Mouse (Mus musculus): ENCODE data around the gene Naa10.

The Naa10 gene

DNA sequence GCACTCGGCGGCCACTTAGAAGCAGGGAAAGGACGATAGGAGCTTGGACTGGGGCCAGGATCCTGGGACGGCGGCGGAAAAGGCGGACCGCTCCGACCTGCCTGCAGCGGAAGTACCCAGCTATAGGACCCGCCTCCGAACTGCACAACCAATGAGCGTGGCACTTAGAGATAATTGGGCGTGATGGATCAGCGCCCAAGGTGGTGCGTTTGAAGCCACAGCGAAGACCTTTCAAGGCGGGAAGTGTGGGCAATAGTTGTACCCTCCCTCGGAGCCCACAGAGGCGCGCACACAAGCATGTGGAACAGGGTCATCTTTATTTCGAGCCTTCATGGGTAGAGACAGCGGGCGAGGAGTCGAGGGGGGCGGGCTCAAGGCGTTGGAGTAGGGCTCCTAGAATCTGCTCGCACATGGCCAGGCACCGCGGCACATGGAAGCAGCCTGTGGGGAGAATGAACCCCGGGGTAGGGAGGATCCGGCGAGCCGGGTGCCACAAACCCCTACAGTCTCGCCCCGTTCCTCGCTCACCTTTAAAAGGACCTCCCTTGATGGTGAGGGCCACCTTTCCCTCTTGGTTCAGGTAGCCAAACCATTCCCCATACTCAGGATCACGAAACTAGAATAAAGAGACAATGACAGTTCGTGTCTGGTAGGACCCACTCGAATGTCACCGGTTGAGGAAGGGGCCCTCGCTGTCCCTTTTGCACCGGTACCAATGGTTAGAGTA lies at the start of gene Naa10, which contains the start of gene Arhgap4:
Gene Naa10 (minus strand): TSS at position 122 of the 727 bp plus-strand sequence.
Gene Arhgap4 (minus strand): TSS at position 48 of the 727 bp plus-strand sequence.
- CTCF ChIA-PET: interaction anchor here (1.1 kb wide), 1 partner anchor 10 kb away, joined by 3 read pairs; no protein-coding TSS in a partner anchor

- CTCF ChIA-PET: interaction anchor here (0.8 kb wide), 1 partner anchor 13 kb away, joined by 3 read pairs; no protein-coding TSS in a partner anchor
Observed at GRCm38 (mm10) chrX:73970781-73971180, 49.0 kb upstream of the Naa10 start.

DNA sequence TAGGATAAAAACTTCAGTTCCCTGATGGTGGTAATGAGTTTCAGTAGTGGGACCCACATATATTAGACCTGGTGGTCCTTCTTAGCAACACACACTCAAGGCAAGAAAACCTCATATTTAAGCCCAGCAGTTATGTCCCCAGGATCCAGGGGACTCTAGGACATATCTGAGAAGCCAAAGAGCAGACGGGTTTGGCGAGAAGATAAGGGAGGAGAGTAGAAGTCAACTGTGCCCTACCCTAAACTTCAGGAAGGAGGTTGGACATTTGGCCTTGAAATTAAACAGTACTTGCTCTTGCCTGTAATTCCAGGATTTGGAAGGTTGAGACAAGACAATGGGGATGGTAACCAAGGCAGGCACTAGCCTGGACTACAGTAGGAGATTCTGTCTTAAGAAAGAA lies 48.0 kb upstream of the Naa10 start:
- CTCF ChIA-PET: no interaction called here

- CTCF ChIA-PET: no interaction called here
Observed at GRCm38 (mm10) chrX:73969167-73969566, 47.4 kb upstream of the Naa10 start.

- CTCF ChIA-PET: no interaction called here
Observed at GRCm38 (mm10) chrX:73967177-73968075, 45.7 kb upstream of the Naa10 start.

DNA sequence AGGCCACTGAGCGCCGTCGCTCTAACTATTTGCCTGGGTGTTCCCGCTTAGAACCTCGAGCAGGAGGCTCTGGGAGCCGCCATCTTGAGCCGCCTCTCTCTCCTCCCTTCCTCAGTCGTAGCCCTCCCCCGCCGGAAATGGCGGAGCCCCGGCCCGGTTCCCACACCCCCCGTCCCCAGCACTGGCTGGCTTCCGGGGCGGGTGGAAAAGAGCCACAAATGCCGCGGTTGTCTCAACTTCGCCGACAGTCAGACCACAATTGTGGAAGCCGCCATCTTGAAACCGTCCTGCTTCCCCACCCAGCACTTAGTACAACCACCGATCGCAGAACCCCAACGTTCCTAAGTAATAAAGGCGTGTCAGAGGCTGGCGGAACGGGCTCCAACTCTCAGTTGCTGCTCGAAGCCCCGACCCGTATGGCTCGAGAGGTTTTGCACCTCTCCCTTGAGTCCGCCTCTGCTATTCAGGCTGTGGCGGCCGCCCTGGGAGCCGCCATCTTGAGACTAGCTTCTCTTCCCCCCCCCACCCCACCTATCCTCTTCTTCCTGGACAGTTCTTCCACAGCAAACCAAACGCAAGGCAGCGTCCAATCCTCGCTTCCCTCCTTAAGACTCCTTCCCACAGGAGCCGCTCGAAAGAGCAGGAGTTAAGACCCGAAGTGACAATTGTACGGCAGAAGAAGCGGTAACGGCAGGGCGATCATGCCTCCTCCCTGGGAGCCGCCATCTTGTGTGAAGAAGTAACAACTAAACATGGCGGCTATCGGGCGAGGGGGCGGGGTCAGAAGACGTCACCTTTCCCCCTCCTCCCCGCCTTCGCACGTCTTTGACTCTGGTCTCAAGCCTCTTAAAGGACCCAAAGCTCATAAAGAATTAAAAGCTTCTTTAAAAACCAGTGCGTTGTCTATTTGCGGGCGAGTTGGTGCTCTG lies 44.8 kb upstream of the Naa10 start, which contains the start of gene Hcfc1:
Gene Hcfc1 (minus strand): TSS at position 110 of the 929 bp plus-strand sequence.
- CTCF ChIA-PET: no interaction called here

- CTCF ChIA-PET: no interaction called here
Observed at GRCm38 (mm10) chrX:73965307-73965706, 43.6 kb upstream of the Naa10 start.

- CTCF ChIA-PET: interaction anchor here (0.7 kb wide), 1 partner anchor 256 kb away, joined by 3 read pairs; no protein-coding TSS in a partner anchor
Observed at GRCm38 (mm10) chrX:73964363-73964762, 42.6 kb upstream of the Naa10 start.

DNA sequence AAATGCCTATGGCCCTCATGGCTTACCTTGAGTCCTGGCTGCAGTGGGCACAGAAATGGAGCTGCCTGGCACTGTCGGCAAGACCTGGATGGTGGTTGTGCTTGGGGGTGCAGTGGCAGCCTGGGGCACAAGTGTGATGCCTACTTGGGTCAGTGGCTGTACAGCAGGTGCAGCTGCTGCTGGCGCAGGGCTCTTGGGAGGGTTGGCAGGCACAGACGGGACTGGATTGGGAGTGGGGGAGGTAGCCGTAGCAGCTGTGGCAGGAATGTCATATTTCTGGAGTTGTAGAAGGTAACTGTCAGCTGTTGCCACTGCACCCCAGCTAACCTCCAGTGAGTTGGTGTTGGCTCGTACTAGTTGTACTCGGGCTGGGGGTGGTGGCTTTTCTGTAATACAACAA lies 33.2 kb upstream of the Naa10 start:
- CTCF ChIA-PET: no interaction called here

GRCm38 (mm10) chrX:73952603-73953002 lies 30.9 kb upstream of the Naa10 start:
- CTCF ChIA-PET: no interaction called here

- CTCF ChIA-PET: interaction anchor here (0.5 to 0.7 kb wide), 5 partner anchors 9 to 419 kb away, joined by 3 to 5 read pairs (median 4); partner anchors contain the start of gene Renbp
Observed at GRCm38 (mm10) chrX:73949341-73949740, 27.6 kb upstream of the Naa10 start.

- CTCF ChIA-PET: interaction anchor here (0.6 to 0.7 kb wide), 3 partner anchors 10 to 420 kb away, joined by 3 to 5 read pairs (median 4); no protein-coding TSS in a partner anchor
Observed at GRCm38 (mm10) chrX:73948647-73949046, 26.9 kb upstream of the Naa10 start.

DNA sequence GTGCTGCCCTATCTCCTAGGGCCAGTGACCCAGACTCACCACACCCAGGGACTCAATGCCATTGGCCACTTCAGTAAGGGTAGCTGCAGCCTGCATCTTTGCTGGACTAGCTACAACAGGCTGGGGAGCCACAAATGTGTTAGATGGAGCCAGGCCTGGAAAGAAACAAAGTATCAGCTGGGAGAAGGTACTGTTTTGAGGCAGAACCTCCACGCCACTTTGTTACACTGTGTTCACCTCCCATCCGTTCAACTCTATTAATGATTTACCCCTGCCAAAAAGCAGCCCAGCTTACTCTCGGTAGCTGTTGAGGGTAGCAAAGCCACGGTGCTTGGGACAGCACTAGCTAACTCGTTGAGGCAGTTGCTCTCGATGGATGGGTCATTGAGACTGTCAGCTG lies 25.2 kb upstream of the Naa10 start:
- CTCF ChIA-PET: no interaction called here

DNA sequence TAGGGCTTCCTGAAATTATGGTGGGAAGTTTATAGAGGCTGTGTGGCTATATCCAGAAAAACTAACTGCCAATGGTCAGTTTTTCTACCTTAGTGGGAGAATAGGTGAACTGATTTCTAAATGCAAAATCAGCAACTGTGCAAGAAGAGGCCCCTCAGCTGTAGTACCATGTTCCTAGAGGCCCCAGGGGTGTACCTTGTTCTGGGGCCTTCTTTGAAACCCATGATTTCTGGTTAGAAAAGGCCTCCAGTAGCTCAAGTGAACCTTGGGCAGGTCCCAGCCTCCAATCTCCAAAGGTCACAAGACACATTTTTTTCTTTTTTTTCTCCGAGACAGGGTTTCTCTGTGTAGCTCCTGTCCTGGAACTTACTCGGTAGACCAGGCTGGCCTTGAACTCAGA lies 20.6 kb upstream of the Naa10 start:
- CTCF ChIA-PET: no interaction called here

DNA sequence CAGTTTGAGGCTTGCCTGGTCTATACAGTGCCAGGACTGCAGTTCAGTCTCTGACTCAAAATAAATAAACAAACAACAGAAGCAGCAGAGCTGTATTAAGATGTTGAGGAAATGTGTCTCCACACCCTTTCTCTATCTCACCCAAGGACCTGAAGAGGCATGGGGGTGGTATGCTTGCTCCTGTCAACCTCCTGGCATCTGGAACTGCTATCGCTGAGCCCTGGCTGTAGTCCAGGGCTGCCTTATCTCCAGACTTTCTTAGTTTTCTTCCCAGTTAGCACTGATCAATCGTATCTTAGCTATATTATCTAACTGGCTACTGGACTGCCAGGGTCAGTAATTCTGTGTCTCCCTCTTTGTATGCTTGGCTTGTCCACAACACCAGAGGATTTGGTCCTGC lies 20.1 kb upstream of the Naa10 start:
- CTCF ChIA-PET: no interaction called here

- CTCF ChIA-PET: no interaction called here
Observed at GRCm38 (mm10) chrX:73931871-73932270, 10.1 kb upstream of the Naa10 start.

DNA sequence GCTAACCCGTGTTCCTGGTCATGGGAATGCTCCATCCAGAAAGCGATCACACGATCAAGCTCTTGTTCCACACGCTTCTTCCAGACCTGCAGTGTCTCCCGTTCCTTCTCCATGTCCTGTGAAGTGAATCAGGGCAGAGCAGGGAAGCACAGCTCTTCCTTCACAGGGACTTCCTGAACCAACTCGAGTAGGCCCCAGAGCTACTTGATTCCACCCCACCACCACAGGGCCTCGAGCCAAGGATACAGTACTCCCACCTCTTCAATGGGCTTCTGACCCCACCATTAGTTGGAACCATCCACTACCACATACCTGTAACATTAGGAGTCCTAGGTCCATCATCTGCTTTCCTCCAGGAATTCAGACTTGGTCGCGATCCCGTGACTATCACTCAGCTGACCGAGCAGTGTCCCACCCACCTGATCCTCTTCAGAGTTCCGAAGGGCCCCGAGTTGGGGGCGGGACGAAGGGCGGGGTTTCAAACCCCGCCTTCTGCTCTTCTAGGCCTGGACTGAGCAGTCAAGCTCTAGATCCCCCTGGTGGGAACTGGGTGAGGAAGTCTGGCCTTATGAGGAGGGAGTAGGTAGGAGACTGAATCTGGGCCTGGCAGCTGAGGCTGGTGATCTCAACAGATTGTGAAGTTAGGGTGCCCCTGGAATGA lies 8.8 kb upstream of the Naa10 start, which contains the start of gene Renbp:
Gene Renbp (minus strand): TSS at position 449 of the 661 bp plus-strand sequence.
- CTCF ChIA-PET: interaction anchor here (0.5 to 0.7 kb wide), 3 partner anchors 10 to 145 kb away, joined by 3 to 4 read pairs (median 3); no protein-coding TSS in a partner anchor

DNA sequence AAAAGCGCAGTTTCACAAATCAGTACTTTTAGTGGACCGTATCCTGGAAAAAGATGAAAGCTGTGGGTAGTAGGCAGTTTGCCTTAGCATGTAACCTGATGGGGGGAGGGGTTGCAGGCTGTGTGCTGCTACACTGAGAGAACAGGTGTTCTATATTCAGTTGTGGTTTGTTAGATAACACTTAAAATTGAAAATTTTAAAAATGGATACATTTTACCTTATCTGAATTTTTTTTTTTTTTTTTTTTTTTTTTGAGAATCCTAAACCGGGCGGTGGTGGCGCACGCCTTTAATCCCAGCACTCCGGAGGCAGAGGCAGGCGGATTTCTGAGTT lies 772 bp upstream of the Naa10 start:
- CTCF ChIA-PET: no interaction called here

GRCm38 (mm10) chrX:73921285-73921822 lies 390 bp downstream of the Naa10 start:
- CTCF ChIA-PET: interaction anchor here (1.1 kb wide), 1 partner anchor 10 kb away, joined by 3 read pairs; no protein-coding TSS in a partner anchor

DNA sequence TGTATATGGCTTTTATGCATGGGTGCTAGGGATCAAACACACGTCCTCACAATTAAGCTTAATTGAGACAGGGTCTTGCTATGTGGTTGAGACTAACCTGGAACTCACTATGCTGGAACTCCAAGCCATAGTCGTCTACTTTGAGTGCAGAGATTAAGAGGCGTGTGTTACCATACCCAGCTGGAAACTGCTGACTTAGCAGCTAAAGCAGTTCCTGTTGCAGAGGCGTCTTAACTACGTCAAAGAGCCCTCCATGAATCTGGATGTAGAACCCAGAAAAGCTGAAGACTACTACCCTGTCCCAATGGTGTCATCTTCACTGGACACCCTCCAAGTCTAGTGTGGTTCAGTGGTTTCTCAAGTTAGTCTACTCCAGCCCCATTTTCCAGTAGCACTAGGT lies 3.1 kb downstream of the Naa10 start:
- CTCF ChIA-PET: no interaction called here
